Mouse (Mus musculus): Measurements from ENCODE around the gene Sgsm1. TPM values are rescaled to one million over a fixed set of nuclear protein-coding genes. Genes with fewer than 3 reads are reported as not detected.

The Sgsm1 gene
- total and polyA plus RNA-seq, 2 experiments from 2014 or later, result 0.11 to 1.1 TPM

GRCm38 (mm10) chr5:113281557-113281956 is 29.0 kb downstream of the Sgsm1 start:
- H3K4me2 ChIP-seq (ENCODE audit: low read depth, low read length), result no peak overlapping the region
- no peaks in the 10 kb centered on the region for H3K36me3 ChIP-seq (replicated peaks; ENCODE audit: control insufficient read depth, insufficient read depth, low read length)
- no peak overlapping the region for H3K27ac ChIP-seq (ENCODE audit: low read depth)
- peaks cover 20% of the 10 kb centered on the region for H3K27me3 ChIP-seq (ENCODE audit: control insufficient read depth, insufficient read depth, low read length)
- H3K4me3 ChIP-seq (ENCODE audit: low read depth, low read length), result no peak overlapping the region
- H3K9me3 ChIP-seq (replicated peaks; ENCODE audit: control insufficient read depth, low read length), result no peaks in the 10 kb centered on the region
- ATAC-seq (ENCODE audit: insufficient read depth, low read depth) (no peak), DNase-seq (ENCODE audit: low spot score) (no peak)
- WGBS, result 80% methylated on average over 7 of the region's 7 CpGs
- TF ChIP-seq CTCF (IDR thresholded peaks at IDR 0.05; ENCODE audit: low read depth), result no peak
- TF ChIP-seq EP300 (IDR thresholded peaks at IDR 0.05; ENCODE audit: low read depth), result no peak
- H3K9ac ChIP-seq (replicated peaks; ENCODE audit: low read depth, low read length), result no peak overlapping the region
- H3K4me1 ChIP-seq (ENCODE audit: control insufficient read depth, insufficient read depth), result no peaks in the 10 kb centered on the region

DNA sequence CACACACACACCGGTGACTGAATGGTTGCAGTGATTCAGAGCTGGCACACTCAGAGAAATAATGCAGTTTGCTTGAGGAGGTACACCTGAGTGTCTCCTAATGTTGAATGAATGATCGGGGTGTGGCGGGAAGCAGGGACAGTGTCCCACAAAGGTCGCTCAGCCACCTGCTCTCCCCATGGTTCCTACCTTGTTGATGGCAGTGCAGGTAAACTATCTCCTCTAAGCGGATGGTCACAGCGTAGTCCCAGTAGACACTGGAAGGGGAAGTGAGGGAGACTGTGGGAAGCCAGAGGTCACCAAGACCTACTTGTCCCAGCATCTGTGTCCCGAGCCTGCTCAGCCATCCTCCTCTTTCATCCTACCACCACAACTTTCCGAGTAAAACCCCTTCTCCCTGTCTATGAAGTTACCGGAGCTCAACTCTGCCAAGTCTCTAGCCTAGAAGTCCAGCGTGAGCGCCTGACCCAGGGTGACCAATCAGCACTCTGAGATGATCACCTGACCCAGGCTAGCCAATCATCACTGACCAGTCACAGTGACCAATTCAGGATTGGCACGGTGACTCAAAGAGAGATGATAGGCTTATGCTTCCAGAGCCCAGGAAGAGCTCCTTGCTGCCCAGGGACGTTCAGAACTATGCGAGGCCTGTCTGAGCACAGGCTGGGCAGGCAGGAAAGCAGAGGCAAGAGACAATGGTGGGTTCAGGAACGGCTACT is 30.3 kb downstream of the Sgsm1 start:
- TF ChIP-seq EP300 (IDR thresholded peaks at IDR 0.05; ENCODE audit: low read depth), result no peak
- TF ChIP-seq CTCF (IDR thresholded peaks at IDR 0.05; ENCODE audit: low read depth), result no peak
- WGBS, result 28% methylated on average over 15 of the region's 15 CpGs
- Histone ChIP-seq H3K27me3 (ENCODE audit: control insufficient read depth, insufficient read depth, low read length) (0 out of 2 replicates have a peak, but pooled peaks cover 7% of the 10 kb centered on the region), H3K4me2 (ENCODE audit: low read depth, low read length) (no peak overlapping the region), H3K4me1 (ENCODE audit: control insufficient read depth, insufficient read depth) (no peaks in the 10 kb centered on the region), H3K4me3 (ENCODE audit: low read depth, low read length) (no peak overlapping the region), H3K27ac (ENCODE audit: low read depth) (no peak overlapping the region), H3K9ac (replicated peaks; ENCODE audit: low read depth, low read length) (no peak overlapping the region), H3K9me3 (replicated peaks; ENCODE audit: control insufficient read depth, low read length) (no peaks in the 10 kb centered on the region), H3K36me3 (replicated peaks; ENCODE audit: control insufficient read depth, insufficient read depth, low read length) (no peaks in the 10 kb centered on the region)
- no peak; the same call in 1 of the 2 replicates for ATAC-seq (ENCODE audit: insufficient read depth, low read depth)
- DNase-seq (ENCODE audit: low spot score), result no peak

DNA sequence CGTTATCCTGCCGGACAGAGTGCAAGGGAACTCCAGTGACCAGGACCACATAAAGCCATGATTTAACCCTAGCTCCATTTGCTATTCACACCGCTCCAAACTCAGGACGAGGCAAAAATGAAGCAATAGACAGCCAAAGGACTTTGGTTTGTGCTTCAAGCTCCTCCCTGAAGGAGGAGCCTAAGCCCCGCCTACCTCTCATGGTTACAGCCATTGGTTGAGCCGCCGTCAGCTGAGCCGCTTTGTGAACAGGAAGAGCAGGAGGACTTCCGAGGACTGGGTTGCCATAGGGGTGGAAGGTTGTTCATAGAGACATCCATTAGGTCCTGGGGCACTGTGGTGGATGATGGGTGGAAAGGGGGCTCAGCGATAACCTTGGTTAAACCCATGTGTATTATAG is 34.7 kb downstream of the Sgsm1 start:
- TF ChIP-seq EP300 (IDR thresholded peaks at IDR 0.05; ENCODE audit: low read depth) (no peak), CTCF (IDR thresholded peaks at IDR 0.05; ENCODE audit: low read depth) (no peak)
- no peak overlapping the region for H3K4me2 ChIP-seq (ENCODE audit: low read depth, low read length)
- no peak overlapping the region for H3K9ac ChIP-seq (replicated peaks; ENCODE audit: low read depth, low read length)
- no peaks in the 10 kb centered on the region for H3K9me3 ChIP-seq (replicated peaks; ENCODE audit: control insufficient read depth, low read length)
- no peak overlapping the region for H3K27ac ChIP-seq (ENCODE audit: low read depth)
- ATAC-seq (ENCODE audit: insufficient read depth, low read depth) (no peak), DNase-seq (ENCODE audit: low spot score) (no peak)
- 0 out of 2 replicates have a peak, but pooled peaks cover 2% of the 10 kb centered on the region for H3K27me3 ChIP-seq (ENCODE audit: control insufficient read depth, insufficient read depth, low read length)
- 69% methylated on average over 10 of the region's 10 CpGs for WGBS
- H3K4me1 ChIP-seq (ENCODE audit: control insufficient read depth, insufficient read depth), result no peaks in the 10 kb centered on the region
- H3K36me3 ChIP-seq (replicated peaks; ENCODE audit: control insufficient read depth, insufficient read depth, low read length), result no peaks in the 10 kb centered on the region
- H3K4me3 ChIP-seq (ENCODE audit: low read depth, low read length), result no peak overlapping the region

- no peaks in the 10 kb centered on the region for H3K27me3 ChIP-seq (ENCODE audit: control insufficient read depth, insufficient read depth, low read length)
- H3K36me3 ChIP-seq (replicated peaks; ENCODE audit: control insufficient read depth, insufficient read depth, low read length), result no peaks in the 10 kb centered on the region
- H3K4me2 ChIP-seq (ENCODE audit: low read depth, low read length), result no peak overlapping the region
- TF ChIP-seq CTCF (IDR thresholded peaks at IDR 0.05; ENCODE audit: low read depth), result no peak
- no peak for TF ChIP-seq EP300 (IDR thresholded peaks at IDR 0.05; ENCODE audit: low read depth)
- 54% methylated on average over 11 of the region's 11 CpGs for WGBS
- ATAC-seq (ENCODE audit: insufficient read depth, low read depth) (no peak), DNase-seq (ENCODE audit: low spot score) (peak; percentile 8)
- H3K4me1 ChIP-seq (ENCODE audit: control insufficient read depth, insufficient read depth), result no peaks in the 10 kb centered on the region
- no peaks in the 10 kb centered on the region for H3K9me3 ChIP-seq (replicated peaks; ENCODE audit: control insufficient read depth, low read length)
- H3K9ac ChIP-seq (replicated peaks; ENCODE audit: low read depth, low read length), result no peak overlapping the region
- H3K27ac ChIP-seq (ENCODE audit: low read depth), result no peak overlapping the region
- H3K4me3 ChIP-seq (ENCODE audit: low read depth, low read length), result no peak overlapping the region
Measured at GRCm38 (mm10) chr5:113271207-113271811, 39.3 kb downstream of the Sgsm1 start.

GRCm38 (mm10) chr5:113270043-113270442 is 40.5 kb downstream of the Sgsm1 start:
- WGBS, result 70% methylated on average over 3 of the region's 3 CpGs

More at GRCm38 (mm10) chr5:113270043-113270442, 40.5 kb downstream of the Sgsm1 start:
- TF ChIP-seq EP300 (IDR thresholded peaks at IDR 0.05; ENCODE audit: low read depth) (no peak), CTCF (IDR thresholded peaks at IDR 0.05; ENCODE audit: low read depth) (no peak; the same call in 1 of the 2 replicates)
- DNase-seq (ENCODE audit: low spot score), result no peak
- Histone ChIP-seq H3K9me3 (replicated peaks; ENCODE audit: control insufficient read depth, low read length) (no peaks in the 10 kb centered on the region), H3K9ac (replicated peaks; ENCODE audit: low read depth, low read length) (no peak overlapping the region), H3K4me1 (ENCODE audit: control insufficient read depth, insufficient read depth) (no peaks in the 10 kb centered on the region), H3K4me3 (ENCODE audit: low read depth, low read length) (no peak overlapping the region), H3K27ac (ENCODE audit: low read depth) (no peak overlapping the region), H3K27me3 (ENCODE audit: control insufficient read depth, insufficient read depth, low read length) (no peaks in the 10 kb centered on the region), H3K4me2 (ENCODE audit: low read depth, low read length) (no peak overlapping the region), H3K36me3 (replicated peaks; ENCODE audit: control insufficient read depth, insufficient read depth, low read length) (no peaks in the 10 kb centered on the region)
- ATAC-seq (ENCODE audit: insufficient read depth, low read depth), result no peak
